Mouse (Mus musculus) heart, embryonic 13.5 days (tissue): ENCODE data around the gene Slc25a18. TPM values are rescaled to one million over a fixed set of nuclear protein-coding genes. Genes with fewer than 3 reads are reported as not detected.

Source experiments
- ATAC-seq: fragments of 200-750 bp; cut with Nextera tagmentation; 2 replicates; pipeline ENCODE4 v1.8.0; 2017; ENCODE audit warnings: moderate TSS enrichment; ENCODE audit not compliant: insufficient number of reproducible peaks, low FRiP score, low TSS enrichment; ENCODE audit errors: extremely low read depth
- H3K27ac ChIP-seq: fragments of 300-500 bp; sonication (generic); replicated peaks from 2 replicates; pipeline ENCODE4 v1.5.1; 2015; ENCODE audit warnings: moderate library complexity, mild to moderate bottlenecking, inconsistent platforms
- H3K27me3 ChIP-seq: fragments of 300-500 bp; sonication (generic); replicated peaks from 2 replicates; pipeline ENCODE4 v1.6.1; 2015; ENCODE audit warnings: mild to moderate bottlenecking, inconsistent platforms
- H3K36me3 ChIP-seq: fragments of 300-500 bp; sonication (generic); 2 replicates; pipeline ENCODE4 v1.6.1; 2015; ENCODE audit warnings: mild to moderate bottlenecking, inconsistent platforms
- H3K4me1 ChIP-seq: fragments of 300-500 bp; sonication (generic); 2 replicates; pipeline ENCODE4 v1.6.1; 2015; ENCODE audit warnings: inconsistent platforms
- H3K4me2 ChIP-seq: fragments of 300-500 bp; sonication (generic); 2 replicates; pipeline ENCODE4 v1.6.1; 2015; ENCODE audit warnings: inconsistent platforms, mild to moderate bottlenecking, moderate library complexity
- H3K4me3 ChIP-seq: fragments of 300-500 bp; sonication (generic); 2 replicates; pipeline ENCODE4 v1.5.1; 2015; ENCODE audit warnings: moderate library complexity, mild to moderate bottlenecking, inconsistent platforms
- H3K9ac ChIP-seq: fragments of 300-500 bp; sonication (generic); 2 replicates; pipeline ENCODE4 v1.6.1; 2015; ENCODE audit warnings: inconsistent platforms, mild to moderate bottlenecking, moderate library complexity
- H3K9me3 ChIP-seq: fragments of 300-500 bp; sonication (generic); 2 replicates; pipeline ENCODE4 v1.6.1; 2016; ENCODE audit warnings: inconsistent platforms
- WGBS: fragments of 180-500 bp; shearing (Covaris S2); methylation state at CpG from one replicate; pipeline ENCODE4 v1.1.7; 2015; ENCODE audit warnings: mixed read lengths; 5-methylcytosine and 5-hydroxymethylcytosine counted together
- polyA plus RNA-seq: library from polyadenylated mRNA; unstranded; fragments of >200 nt; fragmentation: Nextera tagmentation; extraction: Ambion mirVana; gene quantifications from 2 replicates; pipeline ENCODE4 v1.2.1, GENCODE M21; 2015

The Slc25a18 gene
- polyA plus RNA-seq = 0.10 TPM in 1 of 2 replicates, not detected in the other

GRCm38 (mm10) chr6:120773149-120773628 is at the start of gene Slc25a18:
TSS of gene Slc25a18 (plus strand) at chr6:120773578.
- Histone ChIP-seq H3K9ac (no peak within 1 kb of the TSS), H3K27ac (no peak within 1 kb of the TSS), H3K9me3 (no peaks in the 10 kb centered on the region), H3K27me3 (no peaks in the 10 kb centered on the region), H3K4me1 (peaks cover 16% of the 10 kb centered on the region), H3K4me2 (no peak within 1 kb of the TSS), H3K4me3 (no peak within 1 kb of the TSS), H3K36me3 (no peaks in the 10 kb centered on the region)
- 68% methylated on average over 5 of the region's 5 CpGs for WGBS
- no peak for ATAC-seq

GRCm38 (mm10) chr6:120725986-120726385 is 47.4 kb upstream of the Slc25a18 start:
- Histone ChIP-seq H3K4me2 (no peak overlapping the region), H3K4me3 (no peak overlapping the region), H3K27ac (0 out of 2 replicates have a peak overlapping the region, but pooled peaks have one; percentile 2), H3K36me3 (no peaks in the 10 kb centered on the region), H3K9me3 (no peaks in the 10 kb centered on the region), H3K27me3 (no peaks in the 10 kb centered on the region), H3K9ac (no peak overlapping the region), H3K4me1 (peaks cover 10% of the 10 kb centered on the region)
- no peak for ATAC-seq
- WGBS = 23% methylated on average over 2 of the region's 2 CpGs

GRCm38 (mm10) chr6:120736011-120736410 is 37.4 kb upstream of the Slc25a18 start:
- 83% methylated on average over 3 of the region's 3 CpGs for WGBS

GRCm38 (mm10) chr6:120736566-120736965 is 36.8 kb upstream of the Slc25a18 start:
- H3K9ac ChIP-seq = no peak overlapping the region
- H3K9me3 ChIP-seq = no peaks in the 10 kb centered on the region
- WGBS = 62% methylated on average over 3 of the region's 3 CpGs
- ATAC-seq = no peak
- H3K27ac ChIP-seq = no peak overlapping the region
- no peak overlapping the region for H3K4me3 ChIP-seq
- no peaks in the 10 kb centered on the region for H3K36me3 ChIP-seq
- no peak overlapping the region for H3K4me2 ChIP-seq
- no peaks in the 10 kb centered on the region for H3K27me3 ChIP-seq
- no peaks in the 10 kb centered on the region for H3K4me1 ChIP-seq

More at GRCm38 (mm10) chr6:120736011-120736410, 37.4 kb upstream of the Slc25a18 start:
- Histone ChIP-seq H3K9ac (no peak overlapping the region), H3K4me1 (no peaks in the 10 kb centered on the region), H3K9me3 (no peaks in the 10 kb centered on the region), H3K27ac (no peak overlapping the region), H3K36me3 (no peaks in the 10 kb centered on the region), H3K4me3 (no peak overlapping the region), H3K4me2 (no peak overlapping the region), H3K27me3 (no peaks in the 10 kb centered on the region)
- ATAC-seq = no peak

GRCm38 (mm10) chr6:120743130-120743529 is 30.2 kb upstream of the Slc25a18 start:
- Histone ChIP-seq H3K9ac (no peak overlapping the region), H3K27ac (no peak overlapping the region), H3K4me1 (no peaks in the 10 kb centered on the region), H3K36me3 (no peaks in the 10 kb centered on the region), H3K4me3 (no peak overlapping the region), H3K4me2 (no peak overlapping the region), H3K9me3 (no peaks in the 10 kb centered on the region), H3K27me3 (no peaks in the 10 kb centered on the region)
- no peak for ATAC-seq
- 84% methylated on average over 2 of the region's 2 CpGs for WGBS

- no peak overlapping the region for H3K4me3 ChIP-seq
- no peaks in the 10 kb centered on the region for H3K36me3 ChIP-seq
- no peak overlapping the region for H3K4me2 ChIP-seq
- H3K9me3 ChIP-seq = no peaks in the 10 kb centered on the region
- H3K27me3 ChIP-seq = no peaks in the 10 kb centered on the region
- no peak overlapping the region for H3K27ac ChIP-seq
- H3K4me1 ChIP-seq = no peaks in the 10 kb centered on the region
- ATAC-seq = no peak
- no peak overlapping the region for H3K9ac ChIP-seq
- 82% methylated on average over 7 of the region's 7 CpGs for WGBS
Measured at GRCm38 (mm10) chr6:120744266-120744665, 29.1 kb upstream of the Slc25a18 start.

GRCm38 (mm10) chr6:120746416-120746815 is 27.0 kb upstream of the Slc25a18 start:
- no peak overlapping the region for H3K9ac ChIP-seq
- no peaks in the 10 kb centered on the region for H3K36me3 ChIP-seq
- H3K4me3 ChIP-seq = no peak overlapping the region
- H3K27me3 ChIP-seq = no peaks in the 10 kb centered on the region
- no peak overlapping the region for H3K27ac ChIP-seq
- ATAC-seq = no peak
- WGBS = 90% methylated on average over 2 of the region's 2 CpGs
- no peak overlapping the region for H3K4me2 ChIP-seq
- H3K4me1 ChIP-seq = no peaks in the 10 kb centered on the region
- H3K9me3 ChIP-seq = no peaks in the 10 kb centered on the region

GRCm38 (mm10) chr6:120761151-120761550 is 12.2 kb upstream of the Slc25a18 start:
- Histone ChIP-seq H3K4me2 (no peak overlapping the region), H3K4me1 (no peaks in the 10 kb centered on the region), H3K9ac (no peak overlapping the region), H3K4me3 (no peak overlapping the region), H3K27ac (no peak overlapping the region), H3K27me3 (no peaks in the 10 kb centered on the region), H3K36me3 (peaks cover 32% of the 10 kb centered on the region), H3K9me3 (no peaks in the 10 kb centered on the region)
- no peak for ATAC-seq
- WGBS = 83% methylated on average over 2 of the region's 2 CpGs

GRCm38 (mm10) chr6:120769972-120770371 is 3.4 kb upstream of the Slc25a18 start:
- ATAC-seq = no peak
- Histone ChIP-seq H3K4me1 (no peaks in the 10 kb centered on the region), H3K9me3 (no peaks in the 10 kb centered on the region), H3K27ac (no peak overlapping the region), H3K9ac (no peak overlapping the region), H3K4me3 (no peak overlapping the region), H3K27me3 (no peaks in the 10 kb centered on the region), H3K4me2 (no peak overlapping the region), H3K36me3 (0 out of 2 replicates have a peak, but pooled peaks cover 4% of the 10 kb centered on the region)
- 44% methylated on average over 1 of the region's 1 CpGs for WGBS

- H3K4me2 ChIP-seq = no peak overlapping the region
- H3K36me3 ChIP-seq = 0 out of 2 replicates have a peak, but pooled peaks cover 3% of the 10 kb centered on the region
- WGBS = 58% methylated on average over 1 of the region's 1 CpGs
Measured at GRCm38 (mm10) chr6:120771366-120771765, 2.0 kb upstream of the Slc25a18 start.

GRCm38 (mm10) chr6:120772025-120772424 is 1.4 kb upstream of the Slc25a18 start:
- no peak overlapping the region for H3K4me3 ChIP-seq
- H3K27ac ChIP-seq = no peak overlapping the region
- H3K4me1 ChIP-seq = peaks cover 8% of the 10 kb centered on the region
- H3K36me3 ChIP-seq = no peaks in the 10 kb centered on the region
- no peak for ATAC-seq
- H3K4me2 ChIP-seq = no peak overlapping the region
- no peaks in the 10 kb centered on the region for H3K27me3 ChIP-seq
- H3K9ac ChIP-seq = no peak overlapping the region
- no peaks in the 10 kb centered on the region for H3K9me3 ChIP-seq

More at GRCm38 (mm10) chr6:120771366-120771765, 2.0 kb upstream of the Slc25a18 start:
- Histone ChIP-seq H3K9ac (no peak overlapping the region), H3K4me1 (peaks cover 4% of the 10 kb centered on the region), H3K9me3 (no peaks in the 10 kb centered on the region), H3K27me3 (no peaks in the 10 kb centered on the region), H3K4me3 (no peak overlapping the region), H3K27ac (no peak overlapping the region)
- no peak for ATAC-seq

GRCm38 (mm10) chr6:120773763-120774162 is 385 bp downstream of the Slc25a18 start:
- H3K9ac ChIP-seq = no peak overlapping the region
- no peaks in the 10 kb centered on the region for H3K9me3 ChIP-seq
- 80% methylated on average over 6 of the region's 6 CpGs for WGBS
- ATAC-seq = no peak
- H3K4me3 ChIP-seq = no peak overlapping the region
- no peak overlapping the region for H3K4me2 ChIP-seq
- no peaks in the 10 kb centered on the region for H3K27me3 ChIP-seq
- no peak overlapping the region for H3K27ac ChIP-seq
- no peaks in the 10 kb centered on the region for H3K36me3 ChIP-seq
- peaks cover 21% of the 10 kb centered on the region for H3K4me1 ChIP-seq
